Mouse (Mus musculus): ENCODE results near the gene Nipbl. TPM values are rescaled to one million over a fixed set of nuclear protein-coding genes. Genes with fewer than 3 reads are reported as not detected.
A peak's percentile ranks its signal among the peaks of the same experiment; 100 is the strongest.

The Nipbl gene
- total and polyA plus RNA-seq, 3 experiments: 7.3 to 147 (median 53.4) TPM

DNA sequence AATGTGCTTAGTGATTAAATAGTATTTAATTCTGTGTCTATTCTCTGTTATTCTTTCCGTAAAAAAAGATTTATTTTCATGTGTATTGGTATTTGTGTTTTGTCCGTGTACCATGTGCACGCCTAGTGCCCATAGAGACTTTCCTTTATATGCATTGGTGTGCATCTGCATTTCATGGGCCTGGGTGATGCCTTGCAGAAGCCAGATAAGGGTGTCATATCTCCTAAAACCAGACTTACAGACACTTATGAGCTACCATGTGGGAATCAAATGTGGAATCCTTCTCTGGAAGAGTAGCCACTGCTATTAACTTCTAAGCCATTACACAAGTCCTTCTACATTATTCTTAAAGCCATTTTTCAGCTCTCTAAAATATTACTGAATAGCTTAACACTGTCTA, 112.7 kb downstream of the Nipbl start:
- Histone ChIP-seq H3K36me3 (replicated peaks) (peaks cover 68% of the 10 kb centered on the region), H3K9me3 (replicated peaks) (no peaks in the 10 kb centered on the region), H3K4me1 (ENCODE audit: insufficient read depth, low read depth, low read length) (peaks cover 17% of the 10 kb centered on the region), H3K4me3 (ENCODE audit: low read depth, low read length) (no peak overlapping the region), H3K27me3 (ENCODE audit: insufficient read depth, low read length) (no peaks in the 10 kb centered on the region)
- TF ChIP-seq TAL1 (conservative IDR thresholded peaks at IDR 0.05; ENCODE audit: low read depth, low read length) (peak; percentile 55), GATA2 (IDR thresholded peaks at IDR 0.05; ENCODE audit: borderline replicate concordance, low read depth, low read length) (no peak), GATA1 (IDR thresholded peaks at IDR 0.05; ENCODE audit: borderline replicate concordance, low read length) (no peak)
- ATAC-seq (ENCODE audit: extremely low read depth, insufficient number of reproducible peaks, low FRiP score, poor library complexity, severe bottlenecking) (no peak), DNase-seq (ENCODE audit: low spot score) (no peak)

DNA sequence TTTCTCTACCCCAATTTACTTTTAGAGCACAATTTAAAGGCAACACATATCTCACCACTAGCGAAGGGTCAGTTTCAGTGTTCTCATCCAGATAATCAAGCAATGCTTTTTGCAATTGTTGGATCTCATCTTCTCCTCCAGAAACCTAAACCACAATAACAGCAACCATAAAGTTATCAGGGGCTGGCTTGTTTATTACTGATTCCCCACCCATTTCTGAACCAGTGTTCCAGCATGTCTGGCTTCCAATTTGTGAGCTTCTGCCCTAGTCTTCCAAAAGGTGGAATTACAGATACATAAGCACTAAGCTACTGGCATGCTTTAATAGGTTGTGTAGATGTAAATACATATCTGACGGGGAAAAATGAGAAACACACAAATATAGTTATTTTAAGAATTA, 118.6 kb downstream of the Nipbl start:
- Histone ChIP-seq H3K27me3 (ENCODE audit: insufficient read depth, low read length) (no peaks in the 10 kb centered on the region), H3K4me1 (ENCODE audit: insufficient read depth, low read depth, low read length) (peaks cover 25% of the 10 kb centered on the region), H3K36me3 (replicated peaks) (peaks cover 69% of the 10 kb centered on the region), H3K9me3 (replicated peaks) (no peaks in the 10 kb centered on the region), H3K4me3 (ENCODE audit: low read depth, low read length) (no peak overlapping the region; the same call in 1 of the 2 replicates)
- DNase-seq (ENCODE audit: low spot score) (no peak), ATAC-seq (ENCODE audit: extremely low read depth, insufficient number of reproducible peaks, low FRiP score, poor library complexity, severe bottlenecking) (no peak)
- no peak for TF ChIP-seq GATA2 (IDR thresholded peaks at IDR 0.05; ENCODE audit: borderline replicate concordance, low read depth, low read length)
- no peak for TF ChIP-seq CTCF (IDR thresholded peaks at IDR 0.05; ENCODE audit: low read depth, low read length)
- TF ChIP-seq TAL1 (conservative IDR thresholded peaks at IDR 0.05; ENCODE audit: low read depth, low read length): no peak
- TF ChIP-seq POLR2AphosphoS5 (IDR thresholded peaks at IDR 0.05; ENCODE audit: insufficient replicate concordance, low read depth, low read length): no peak

DNA sequence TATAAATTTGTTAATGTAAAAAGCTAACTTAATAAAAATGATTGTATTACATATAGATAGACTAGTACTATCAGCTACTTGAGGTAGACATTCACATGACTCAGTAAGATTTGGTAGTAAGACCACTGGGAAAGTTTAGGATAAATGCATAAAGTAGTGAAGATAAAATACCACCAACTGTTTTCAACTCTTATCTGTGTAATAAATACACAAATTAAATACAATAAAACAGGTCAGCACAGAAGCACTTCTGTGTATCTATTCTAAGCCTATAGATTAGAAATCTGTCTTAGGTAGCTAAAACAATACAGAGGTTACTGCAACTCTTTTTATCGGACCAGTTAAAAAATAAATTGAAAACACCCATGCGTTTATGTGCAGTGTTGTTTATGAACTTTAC, 119.4 kb downstream of the Nipbl start:
- DNase-seq (ENCODE audit: low spot score): no peak
- Histone ChIP-seq H3K27me3 (ENCODE audit: insufficient read depth, low read length) (no peaks in the 10 kb centered on the region), H3K36me3 (replicated peaks) (peaks cover 70% of the 10 kb centered on the region), H3K4me3 (ENCODE audit: low read depth, low read length) (no peak overlapping the region), H3K9me3 (replicated peaks) (no peaks in the 10 kb centered on the region), H3K4me1 (ENCODE audit: insufficient read depth, low read depth, low read length) (peaks cover 25% of the 10 kb centered on the region)
- TF ChIP-seq POLR2AphosphoS5 (IDR thresholded peaks at IDR 0.05; ENCODE audit: insufficient replicate concordance, low read depth, low read length): no peak
- TF ChIP-seq GATA2 (IDR thresholded peaks at IDR 0.05; ENCODE audit: borderline replicate concordance, low read depth, low read length): no peak
- TF ChIP-seq CTCF (IDR thresholded peaks at IDR 0.05; ENCODE audit: low read depth, low read length): no peak
- no peak for TF ChIP-seq GATA1 (IDR thresholded peaks at IDR 0.05; ENCODE audit: borderline replicate concordance, low read length)
- no peak; the same call in 1 of the 2 replicates for TF ChIP-seq TAL1 (conservative IDR thresholded peaks at IDR 0.05; ENCODE audit: low read depth, low read length)
- peak; percentile 54; the same call in 1 of the 2 replicates for ATAC-seq (ENCODE audit: extremely low read depth, insufficient number of reproducible peaks, low FRiP score, poor library complexity, severe bottlenecking)

- no peak for ATAC-seq (ENCODE audit: extremely low read depth, insufficient number of reproducible peaks, low FRiP score, poor library complexity, severe bottlenecking)
Measured at GRCm38 (mm10) chr15:8324061-8324460, 120.2 kb downstream of the Nipbl start.

DNA sequence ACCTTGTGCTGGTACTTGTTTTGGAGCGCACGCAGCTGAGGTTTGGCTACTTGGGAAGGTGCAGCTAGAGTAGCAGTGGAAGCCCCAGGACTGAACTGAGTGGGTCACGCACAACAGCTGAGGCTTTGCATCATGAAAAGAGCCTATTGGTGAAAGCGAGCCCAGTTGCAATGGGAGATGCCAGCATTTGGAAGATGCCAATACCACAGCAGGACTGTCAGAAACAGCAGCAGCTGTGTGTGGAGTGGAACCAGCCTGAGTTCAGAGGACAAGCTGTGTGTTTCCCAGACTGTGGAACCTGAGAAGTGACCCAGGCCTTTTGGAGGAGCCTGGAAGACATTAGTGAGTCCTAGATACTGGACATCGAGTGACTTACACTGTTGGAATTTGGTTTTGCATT, 122.8 kb downstream of the Nipbl start:
- peaks cover 65% of the 10 kb centered on the region for H3K36me3 ChIP-seq (replicated peaks)

More at GRCm38 (mm10) chr15:8324061-8324460, 120.2 kb downstream of the Nipbl start:
- no peak for DNase-seq (ENCODE audit: low spot score)
- peaks cover 71% of the 10 kb centered on the region for H3K36me3 ChIP-seq (replicated peaks)
- no peaks in the 10 kb centered on the region for H3K27me3 ChIP-seq (ENCODE audit: insufficient read depth, low read length)
- TF ChIP-seq POLR2AphosphoS5 (IDR thresholded peaks at IDR 0.05; ENCODE audit: insufficient replicate concordance, low read depth, low read length) (no peak), CTCF (IDR thresholded peaks at IDR 0.05; ENCODE audit: low read depth, low read length) (no peak), GATA2 (IDR thresholded peaks at IDR 0.05; ENCODE audit: borderline replicate concordance, low read depth, low read length) (no peak), TAL1 (conservative IDR thresholded peaks at IDR 0.05; ENCODE audit: low read depth, low read length) (no peak), GATA1 (IDR thresholded peaks at IDR 0.05; ENCODE audit: borderline replicate concordance, low read length) (no peak)
- peaks cover 25% of the 10 kb centered on the region for H3K4me1 ChIP-seq (ENCODE audit: insufficient read depth, low read depth, low read length)
- H3K9me3 ChIP-seq (replicated peaks): no peaks in the 10 kb centered on the region
- H3K4me3 ChIP-seq (ENCODE audit: low read depth, low read length): no peak overlapping the region

DNA sequence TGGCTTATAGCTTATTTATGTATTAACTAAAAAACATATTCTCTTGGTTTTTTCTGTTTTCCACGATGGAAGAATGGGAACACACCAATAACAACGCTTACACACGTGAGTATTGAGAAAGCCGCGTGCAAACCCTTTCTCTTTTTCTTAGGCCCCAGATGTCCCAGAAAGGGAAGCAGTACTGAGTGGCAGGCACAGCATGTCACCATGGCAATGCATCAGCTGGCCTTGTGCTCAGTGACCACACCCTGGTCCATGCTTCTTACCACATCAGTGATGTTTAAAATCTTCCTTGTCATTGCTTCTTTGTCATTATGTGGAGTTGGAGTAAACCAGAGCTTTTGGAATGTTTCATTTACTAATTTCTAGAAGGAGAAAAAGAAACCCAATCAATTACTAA, 125.1 kb downstream of the Nipbl start:
- DNase-seq (ENCODE audit: low spot score): no peak
- H3K27me3 ChIP-seq (ENCODE audit: insufficient read depth, low read length): no peaks in the 10 kb centered on the region
- peaks cover 61% of the 10 kb centered on the region for H3K36me3 ChIP-seq (replicated peaks)
- H3K9me3 ChIP-seq (replicated peaks): no peaks in the 10 kb centered on the region
- no peak overlapping the region for H3K4me3 ChIP-seq (ENCODE audit: low read depth, low read length)
- no peak for ATAC-seq (ENCODE audit: extremely low read depth, insufficient number of reproducible peaks, low FRiP score, poor library complexity, severe bottlenecking)
- peaks cover 3% of the 10 kb centered on the region for H3K4me1 ChIP-seq (ENCODE audit: insufficient read depth, low read depth, low read length)
- TF ChIP-seq GATA1 (IDR thresholded peaks at IDR 0.05; ENCODE audit: borderline replicate concordance, low read length) (no peak), TAL1 (conservative IDR thresholded peaks at IDR 0.05; ENCODE audit: low read depth, low read length) (no peak)

More for the DNA sequence above, 122.8 kb downstream of the Nipbl start:
- Histone ChIP-seq H3K9me3 (replicated peaks) (no peaks in the 10 kb centered on the region), H3K4me1 (ENCODE audit: insufficient read depth, low read depth, low read length) (peaks cover 16% of the 10 kb centered on the region), H3K4me3 (ENCODE audit: low read depth, low read length) (no peak overlapping the region), H3K27me3 (ENCODE audit: insufficient read depth, low read length) (no peaks in the 10 kb centered on the region)
- ATAC-seq (ENCODE audit: extremely low read depth, insufficient number of reproducible peaks, low FRiP score, poor library complexity, severe bottlenecking): no peak
- no peak for DNase-seq (ENCODE audit: low spot score)
- TF ChIP-seq TAL1 (conservative IDR thresholded peaks at IDR 0.05; ENCODE audit: low read depth, low read length) (no peak), CTCF (IDR thresholded peaks at IDR 0.05; ENCODE audit: low read depth, low read length) (no peak), GATA2 (IDR thresholded peaks at IDR 0.05; ENCODE audit: borderline replicate concordance, low read depth, low read length) (no peak), GATA1 (IDR thresholded peaks at IDR 0.05; ENCODE audit: borderline replicate concordance, low read length) (no peak), POLR2AphosphoS5 (IDR thresholded peaks at IDR 0.05; ENCODE audit: insufficient replicate concordance, low read depth, low read length) (no peak)

DNA sequence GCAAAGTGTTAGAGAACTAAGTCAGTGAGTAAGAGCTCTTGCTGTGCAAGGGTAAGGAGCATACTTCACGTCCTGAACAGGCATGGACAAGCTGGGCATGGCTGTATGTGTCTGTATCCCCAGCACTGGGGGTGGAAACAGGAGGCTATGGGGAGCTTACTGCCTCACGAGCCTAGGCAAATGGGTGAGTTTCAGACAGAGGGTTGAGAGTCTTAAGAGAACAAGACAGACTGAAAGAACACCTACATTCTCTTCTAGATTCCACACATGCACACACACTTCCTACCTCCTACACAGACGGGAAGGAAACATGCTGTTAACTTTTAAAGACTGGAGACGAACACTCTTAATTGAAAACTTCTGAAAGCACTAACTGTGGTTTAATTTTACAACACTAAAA, 126.9 kb downstream of the Nipbl start:
- Histone ChIP-seq H3K9me3 (replicated peaks) (no peaks in the 10 kb centered on the region), H3K27me3 (ENCODE audit: insufficient read depth, low read length) (no peaks in the 10 kb centered on the region), H3K4me3 (ENCODE audit: low read depth, low read length) (no peak overlapping the region), H3K36me3 (replicated peaks) (peaks cover 55% of the 10 kb centered on the region), H3K4me1 (ENCODE audit: insufficient read depth, low read depth, low read length) (no peaks in the 10 kb centered on the region)
- no peak for ATAC-seq (ENCODE audit: extremely low read depth, insufficient number of reproducible peaks, low FRiP score, poor library complexity, severe bottlenecking)
- DNase-seq (ENCODE audit: low spot score): no peak
- TF ChIP-seq GATA2 (IDR thresholded peaks at IDR 0.05; ENCODE audit: borderline replicate concordance, low read depth, low read length): no peak
- TF ChIP-seq GATA1 (IDR thresholded peaks at IDR 0.05; ENCODE audit: borderline replicate concordance, low read length): no peak

Measured in G1E (cell line).